Mouse (Mus musculus) yolk sac, embryonic 10.5 days (tissue): ENCODE results near the gene Tmem87b.
A peak's percentile ranks its signal among the peaks of the same experiment; 100 is the strongest.

Experiments used
- DNase-seq: peaks from one replicate; pipeline ENCODE4 v3.0.0-alpha.2; 2017; ENCODE audit warnings: low spot score

The Tmem87b gene

GRCm38 (mm10) chr2:128887866-128888550 is 70.1 kb downstream of the Tmem87b start:
- DNase-seq, result no peak

- DNase-seq, result no peak
These were observed 72.9 kb downstream of the Tmem87b start for GRCm38 (mm10) chr2:128890661-128891335.

DNA sequence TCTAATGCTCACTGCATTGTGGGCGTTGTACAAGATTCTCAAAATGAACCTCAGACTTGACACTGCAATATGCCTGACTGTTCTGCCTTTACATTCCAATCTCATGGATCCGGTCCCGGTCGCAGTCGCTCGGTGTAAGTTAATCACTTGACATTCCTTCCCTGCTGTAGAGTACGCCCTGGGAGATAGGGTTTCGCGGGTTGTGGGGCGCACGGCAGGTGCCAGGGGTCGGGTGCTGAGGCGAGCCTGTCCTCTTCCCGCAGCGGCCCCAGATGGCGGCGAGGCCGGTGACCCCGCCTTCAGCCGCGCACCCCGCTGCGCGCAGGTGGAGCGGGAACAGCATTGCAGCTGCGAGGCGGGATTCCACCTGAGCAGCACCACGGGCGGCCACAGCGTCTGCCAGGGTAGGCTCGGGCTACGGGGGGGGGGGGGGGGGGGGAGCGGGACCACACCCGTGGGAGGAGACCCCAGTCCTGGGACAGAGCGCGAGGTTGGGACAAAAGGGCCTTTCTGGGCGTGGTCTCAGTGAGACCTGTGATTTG is 74.3 kb downstream of the Tmem87b start:
- DNase-seq, result peak; percentile 10

GRCm38 (mm10) chr2:128902843-128903242 is 84.9 kb downstream of the Tmem87b start:
- DNase-seq, result no peak

GRCm38 (mm10) chr2:128903661-128904060 is 85.7 kb downstream of the Tmem87b start:
- DNase-seq, result no peak
